Mouse (Mus musculus) CH12.LX (cell line): Measurements from ENCODE around the gene Lrrc75b. TPM values are rescaled to one million over a fixed set of nuclear protein-coding genes. Genes with fewer than 3 reads are reported as not detected.

ENCODE experiments used
- DNase-seq: peaks from one replicate; pipeline ENCODE4 v3.0.0-alpha.2; 2013; ENCODE audit errors: extremely low read depth
- H3K27ac ChIP-seq: 2 replicates; pipeline ENCODE4 v1.5.1; 2012; ENCODE audit warnings: low read depth, mild to moderate bottlenecking, control low read depth, moderate library complexity; ENCODE audit not compliant: insufficient read depth
- H3K27me3 ChIP-seq: replicated peaks from 2 replicates; pipeline ENCODE3; 2012; ENCODE audit warnings: inconsistent platforms
- H3K36me3 ChIP-seq, 2 experiments: replicated peaks in 1 of 2; 2 replicates each; pipeline versions ENCODE3 to v1.6.1; 2012; ENCODE audit warnings: inconsistent platforms in 1 of 2, low read length in 1 of 2, mild to moderate bottlenecking in 1 of 2, mixed read lengths in 1 of 2, moderate library complexity in 1 of 2; ENCODE audit not compliant: control insufficient read depth in 1 of 2, insufficient read depth in 1 of 2
- H3K4me1 ChIP-seq, 2 experiments: 2 replicates each; pipeline ENCODE4 v1.6.1; 2012; ENCODE audit warnings: inconsistent platforms in 1 of 2, moderate library complexity in 1 of 2; ENCODE audit not compliant: insufficient read depth in 2 of 2, control insufficient read depth in 1 of 2
- H3K4me2 ChIP-seq: 2 replicates; pipeline ENCODE4 v1.6.1; 2012; ENCODE audit warnings: low read depth, mild to moderate bottlenecking, control low read depth; ENCODE audit not compliant: poor library complexity, insufficient read depth, severe bottlenecking
- H3K4me3 ChIP-seq, 3 experiments: fragments of 150-350 bp in 1 of 3; sonication (generic) in 1 of 3; replicated peaks in 1 of 3; 2 replicates each; pipeline versions ENCODE3 to v1.5.1; 2011 to 2012; ENCODE audit warnings: low read depth in 2 of 3, low read length in 2 of 3, mild to moderate bottlenecking in 2 of 3, moderate library complexity in 2 of 3, control low read depth in 1 of 3, improper control_type of control experiment in 1 of 3, inconsistent platforms in 1 of 3, mixed read lengths in 1 of 3; ENCODE audit not compliant: poor library complexity in 1 of 3
- H3K79me2 ChIP-seq: replicated peaks from 2 replicates; pipeline ENCODE4 v1.6.1; 2012; ENCODE audit warnings: mild to moderate bottlenecking, moderate library complexity; ENCODE audit not compliant: control insufficient read depth, poor library complexity, insufficient read depth, severe bottlenecking; ENCODE audit errors: extremely low read depth
- H3K9ac ChIP-seq: 2 replicates; pipeline ENCODE4 v1.6.1; 2012; ENCODE audit warnings: low read depth, mild to moderate bottlenecking, control low read depth, moderate library complexity; ENCODE audit not compliant: insufficient read depth
- H3K9me3 ChIP-seq: replicated peaks from 2 replicates; pipeline ENCODE3; 2012; ENCODE audit warnings: low read length, inconsistent platforms, mixed read lengths
- E2F4 ChIP-seq: IDR thresholded peaks from 2 replicates; pipeline ENCODE4 v1.6.1; 2011; ENCODE audit warnings: low read depth, low read length, improper control_type of control experiment; ENCODE audit not compliant: insufficient replicate concordance
- GABPA ChIP-seq: IDR thresholded peaks from 2 replicates; pipeline ENCODE4 v1.6.1; 2012; ENCODE audit warnings: low read depth, low read length, improper control_type of control experiment, inconsistent platforms; ENCODE audit not compliant: insufficient replicate concordance
- HCFC1 ChIP-seq: IDR thresholded peaks from 2 replicates; pipeline ENCODE4 v1.6.1; 2012; ENCODE audit warnings: low read depth, mild to moderate bottlenecking, inconsistent platforms, low read length, improper control_type of control experiment
- IRF4 ChIP-seq: IDR thresholded peaks from 2 replicates; pipeline ENCODE4 v1.6.1; 2014; ENCODE audit warnings: low read depth, mild to moderate bottlenecking, inconsistent platforms, low read length, improper control_type of control experiment
- JUN ChIP-seq: IDR thresholded peaks from 2 replicates; pipeline ENCODE4 v1.6.1; 2011; ENCODE audit warnings: low read depth, mild to moderate bottlenecking, low read length, improper control_type of control experiment, moderate library complexity; ENCODE audit not compliant: insufficient read depth
- KAT2A ChIP-seq: IDR thresholded peaks from 2 replicates; pipeline ENCODE4 v1.6.1; 2012; ENCODE audit warnings: low read length, improper control_type of control experiment, inconsistent platforms; ENCODE audit not compliant: insufficient replicate concordance
- MAFK ChIP-seq: IDR thresholded peaks from 2 replicates; pipeline ENCODE4 v1.6.1; 2011; ENCODE audit warnings: low read length, improper control_type of control experiment; ENCODE audit not compliant: insufficient replicate concordance
- MAX ChIP-seq: IDR thresholded peaks from 2 replicates; pipeline ENCODE4 v1.6.1; 2011; ENCODE audit warnings: low read length, improper control_type of control experiment
- MEF2A ChIP-seq: IDR thresholded peaks from 2 replicates; pipeline ENCODE4 v1.6.1; 2014; ENCODE audit warnings: low read depth, mild to moderate bottlenecking, inconsistent platforms, low read length, improper control_type of control experiment, borderline replicate concordance
- MYC ChIP-seq: IDR thresholded peaks from 2 replicates; pipeline ENCODE4 v1.6.1; 2011; ENCODE audit warnings: low read depth, mild to moderate bottlenecking, improper control_type of control experiment, low read length
- NELFE ChIP-seq: IDR thresholded peaks from 2 replicates; pipeline ENCODE4 v1.6.1; 2011; ENCODE audit warnings: low read depth, low read length, improper control_type of control experiment
- PAX5 ChIP-seq: IDR thresholded peaks from 2 replicates; pipeline ENCODE4 v1.6.1; 2012; ENCODE audit warnings: low read length, inconsistent platforms, mixed read lengths
- POLR2AphosphoS2 ChIP-seq: IDR thresholded peaks from 2 replicates; pipeline ENCODE4 v1.6.1; 2011; ENCODE audit warnings: low read depth, low read length, improper control_type of control experiment
- RAD21 ChIP-seq: IDR thresholded peaks from 2 replicates; pipeline ENCODE4 v1.6.1; 2011; ENCODE audit warnings: low read depth, mild to moderate bottlenecking, low read length, improper control_type of control experiment, moderate library complexity
- SIN3A ChIP-seq: IDR thresholded peaks from 2 replicates; pipeline ENCODE4 v1.6.1; 2012; ENCODE audit warnings: low read length, improper control_type of control experiment, inconsistent platforms
- SMC3 ChIP-seq: IDR thresholded peaks from 2 replicates; pipeline ENCODE4 v1.6.1; 2011; ENCODE audit warnings: low read depth, low read length, improper control_type of control experiment
- TBP ChIP-seq: conservative IDR thresholded peaks from 2 replicates; pipeline ENCODE4 v1.6.1; 2011; ENCODE audit warnings: low read depth, low read length, improper control_type of control experiment
- TCF12 ChIP-seq: IDR thresholded peaks from 2 replicates; pipeline ENCODE4 v1.6.1; 2014; ENCODE audit warnings: low read depth, mild to moderate bottlenecking, inconsistent platforms, low read length, improper control_type of control experiment
- USF1 ChIP-seq: IDR thresholded peaks from 2 replicates; pipeline ENCODE4 v1.6.1; 2014; ENCODE audit warnings: low read depth, mild to moderate bottlenecking, inconsistent platforms, low read length, improper control_type of control experiment
- USF2 ChIP-seq: conservative IDR thresholded peaks from 2 replicates; pipeline ENCODE4 v1.6.1; 2011; ENCODE audit warnings: low read depth, low read length, improper control_type of control experiment
- ZC3H11A ChIP-seq: IDR thresholded peaks from 2 replicates; pipeline ENCODE4 v1.6.1; 2012; ENCODE audit warnings: low read depth, mild to moderate bottlenecking, inconsistent platforms, low read length, improper control_type of control experiment
- ZKSCAN1 ChIP-seq: IDR thresholded peaks from 2 replicates; pipeline ENCODE4 v1.6.1; 2012; ENCODE audit warnings: low read depth, inconsistent platforms, low read length, improper control_type of control experiment, borderline replicate concordance
- ZNF384 ChIP-seq: IDR thresholded peaks from 2 replicates; pipeline ENCODE4 v1.6.1; 2012; ENCODE audit warnings: low read depth, low read length, improper control_type of control experiment, inconsistent platforms
- dilution Hi-C: fragments of 300-500 bp; cut with MboI; formaldehyde crosslinking; loops from 2 replicates; pipeline ENCODE4 v1.14.3; 2020; ENCODE audit warnings: low sequenced_read_pairs; ENCODE audit not compliant: extremely low pct_unique_long_range_greater_than_20kb, extremely low pct_ligation_motif_present
- in situ Hi-C: fragments of 300-500 bp; cut with MboI; formaldehyde crosslinking; loops from 3 replicates; pipeline ENCODE4 v1.14.3; 2019; ENCODE audit warnings: low sequenced_read_pairs, low pct_ligation_motif_present, low pct_unique_long_range_greater_than_20kb, mixed read lengths
- polyA plus RNA-seq: library from polyadenylated mRNA; unstranded; fragments of >175 nt; gene quantifications from 2 replicates; pipeline ENCODE4 v1.2.1, GENCODE M21; 2012; ENCODE audit warnings: low read depth; ENCODE audit not compliant: insufficient read length
- total RNA-seq, 2 experiments: library from RNA; depleted of rRNA; stranded (reverse); fragments of 300-350 nt in 1 of 2; fragments of >200 nt in 1 of 2; gene quantifications; 2 replicates each; pipeline ENCODE4 v1.2.3; 2012 to 2014

Gene Lrrc75b
- total and polyA plus RNA-seq, 3 experiments = not detected

GRCm38 (mm10) chr10:75573965-75574364, 13.8 kb upstream of the Lrrc75b start:
- no peak for DNase-seq
- Histone ChIP-seq H3K36me3 (no peaks in the 10 kb centered on the region), H3K79me2 (no peaks in the 10 kb centered on the region), H3K4me1 (peaks cover 14 to 35% of the 10 kb centered on the region in 2 experiments), H3K9ac (no peak overlapping the region), H3K4me2 (no peak overlapping the region), H3K27ac (no peak overlapping the region), H3K4me3 (no peak overlapping the region), H3K9me3 (no peaks in the 10 kb centered on the region), H3K27me3 (no peaks in the 10 kb centered on the region)
- dilution Hi-C loops (no loop called here), in situ Hi-C loops (no loop called here)
- no peak for TF ChIP-seq MAFK
- no peak for TF ChIP-seq USF1
- no peak for TF ChIP-seq IRF4
- no peak for TF ChIP-seq TBP
- no peak for TF ChIP-seq E2F4
- no peak for TF ChIP-seq MAX
- no peak for TF ChIP-seq ZKSCAN1
- TF ChIP-seq PAX5 = no peak
- TF ChIP-seq NELFE = no peak
- TF ChIP-seq ZNF384 = no peak

DNA sequence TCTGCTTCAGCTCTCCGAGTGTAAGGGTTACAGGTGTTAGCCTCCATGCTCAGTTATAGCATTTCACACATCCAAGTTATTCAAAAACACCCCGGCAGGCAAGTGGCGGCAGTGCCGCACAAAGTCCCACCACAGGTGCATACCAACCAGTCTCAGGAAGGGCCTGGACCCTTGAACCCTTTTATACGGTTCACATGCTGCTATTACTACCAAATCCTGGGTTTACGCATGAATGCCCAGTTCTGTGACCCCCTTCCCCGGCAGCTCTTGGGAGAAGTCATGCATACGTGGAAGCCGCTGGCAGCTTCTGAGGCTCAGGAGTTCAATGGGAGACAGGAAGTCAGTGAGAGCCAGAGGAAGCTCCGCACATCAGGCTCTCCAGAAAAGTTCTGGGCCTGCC, 13.1 kb upstream of the Lrrc75b start:
- H3K27ac ChIP-seq = no peak overlapping the region
- H3K9me3 ChIP-seq = no peaks in the 10 kb centered on the region
- in situ Hi-C loops = no loop called here
- dilution Hi-C loops = no loop called here
- no peak overlapping the region for H3K4me3 ChIP-seq
- H3K4me1 ChIP-seq = peaks cover 14 to 35% of the 10 kb centered on the region in 2 experiments
- no peaks in the 10 kb centered on the region for H3K27me3 ChIP-seq
- TF ChIP-seq USF2 (no peak), MAX (no peak), POLR2AphosphoS2 (no peak), SIN3A (no peak), KAT2A (no peak), MAFK (no peak), NELFE (no peak), MYC (no peak), MEF2A (no peak), GABPA (no peak), HCFC1 (no peak), ZC3H11A (no peak), RAD21 (no peak), JUN (no peak), TCF12 (no peak), E2F4 (no peak), SMC3 (no peak)
- DNase-seq = no peak
- no peaks in the 10 kb centered on the region for H3K79me2 ChIP-seq
- no peak overlapping the region for H3K9ac ChIP-seq
- H3K4me2 ChIP-seq = no peak overlapping the region
- H3K36me3 ChIP-seq = no peaks in the 10 kb centered on the region
